Mouse (Mus musculus): ENCODE data around the gene Cbx2.

The Cbx2 gene

DNA sequence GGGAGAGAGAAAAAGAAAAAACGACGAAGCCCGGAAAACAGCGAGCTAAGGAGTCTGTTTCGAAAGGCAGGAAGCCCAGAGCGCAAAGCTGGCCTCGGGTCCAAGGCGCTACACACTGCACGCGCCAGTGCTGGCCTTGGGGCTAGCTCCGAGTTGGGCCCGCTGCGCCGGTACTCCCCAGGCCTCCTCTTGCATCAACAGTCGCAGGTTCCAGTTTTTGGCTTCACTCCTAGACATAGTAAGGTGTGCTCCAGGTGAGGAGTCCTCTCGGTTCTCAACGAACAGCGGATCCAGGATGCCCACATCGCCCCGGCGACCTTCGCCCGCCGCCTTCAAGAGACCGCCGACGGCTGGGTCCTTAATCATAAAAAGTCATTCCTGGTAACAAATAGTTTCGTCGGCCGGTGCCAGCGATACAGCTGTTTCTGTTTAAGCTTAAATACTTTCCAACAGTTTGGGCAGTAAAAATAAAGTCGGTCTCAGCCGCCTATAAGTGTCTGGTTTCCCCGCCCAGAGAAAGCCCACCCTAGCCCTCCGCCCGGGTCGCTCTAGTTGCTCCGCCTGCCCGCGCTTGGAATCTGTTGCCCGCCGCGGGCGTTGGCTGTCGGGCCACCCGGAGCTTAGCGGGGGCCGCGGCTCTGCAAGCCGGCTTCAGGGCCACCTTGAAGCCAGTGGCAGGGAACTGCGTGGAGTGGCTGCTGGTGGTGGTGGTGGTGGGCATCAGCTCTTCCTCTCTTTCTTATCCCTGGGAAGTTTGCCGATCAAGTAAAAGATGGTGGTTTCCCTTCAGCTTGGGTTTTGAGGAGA, 19.9 kb downstream of the Cbx2 start:
- peak; percentile 48 for DNase-seq (ENCODE audit: low read depth, low spot score)

DNA sequence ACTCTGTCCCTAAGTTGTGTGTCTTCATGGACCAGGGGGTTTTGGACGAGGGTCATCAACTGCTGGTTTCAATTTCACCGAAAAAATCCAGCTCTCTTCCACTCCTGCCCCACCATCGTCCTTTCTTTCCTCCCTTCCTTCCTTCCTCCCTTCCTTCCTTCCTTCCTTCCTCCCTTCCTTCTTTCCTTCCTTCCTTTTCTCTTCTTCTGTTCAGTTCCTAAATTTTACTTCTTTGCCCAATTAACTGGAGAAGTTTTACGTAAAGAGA, 20.4 kb downstream of the Cbx2 start:
- DNase-seq (ENCODE audit: low read depth, low spot score), result no peak

DNA sequence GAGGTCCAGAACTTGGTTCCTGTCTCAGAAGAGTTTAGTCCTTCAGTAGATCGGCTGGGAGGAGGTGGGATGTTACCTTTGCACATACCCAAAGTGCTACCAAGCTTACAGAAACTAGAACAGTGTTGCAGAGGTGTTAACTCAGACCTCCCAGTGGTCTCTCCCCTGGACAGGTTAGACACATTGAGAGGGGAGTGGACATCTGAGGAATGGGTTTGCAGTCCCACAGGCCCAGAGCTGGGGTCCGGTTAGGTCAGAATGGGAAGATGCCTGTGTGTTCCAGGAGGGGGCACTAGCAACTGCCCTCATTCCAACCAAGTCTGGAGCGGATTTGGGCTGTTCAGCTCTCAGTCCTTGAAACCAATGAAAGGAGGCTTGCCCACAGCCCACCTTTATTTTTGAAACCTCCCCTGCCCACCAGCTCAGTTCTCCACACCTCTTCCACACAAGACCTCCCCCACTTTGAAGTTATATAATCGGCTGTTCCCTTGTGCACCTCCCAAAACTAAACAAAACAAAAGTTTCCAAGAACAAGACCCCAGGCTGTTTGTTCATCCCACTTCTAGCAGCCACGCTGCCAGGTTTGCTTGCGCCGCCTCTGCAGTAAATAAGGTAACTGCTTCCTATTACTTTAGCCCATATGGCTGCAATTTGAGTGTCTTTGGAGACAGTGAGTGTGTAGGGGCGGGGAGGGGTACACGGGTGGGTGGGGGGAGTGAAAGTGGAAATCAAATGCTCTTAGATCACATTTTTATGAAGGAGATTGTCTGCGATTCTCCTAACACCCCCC, 21.2 kb downstream of the Cbx2 start:
- peak; percentile 65 for DNase-seq (ENCODE audit: low read depth, low spot score)

DNA sequence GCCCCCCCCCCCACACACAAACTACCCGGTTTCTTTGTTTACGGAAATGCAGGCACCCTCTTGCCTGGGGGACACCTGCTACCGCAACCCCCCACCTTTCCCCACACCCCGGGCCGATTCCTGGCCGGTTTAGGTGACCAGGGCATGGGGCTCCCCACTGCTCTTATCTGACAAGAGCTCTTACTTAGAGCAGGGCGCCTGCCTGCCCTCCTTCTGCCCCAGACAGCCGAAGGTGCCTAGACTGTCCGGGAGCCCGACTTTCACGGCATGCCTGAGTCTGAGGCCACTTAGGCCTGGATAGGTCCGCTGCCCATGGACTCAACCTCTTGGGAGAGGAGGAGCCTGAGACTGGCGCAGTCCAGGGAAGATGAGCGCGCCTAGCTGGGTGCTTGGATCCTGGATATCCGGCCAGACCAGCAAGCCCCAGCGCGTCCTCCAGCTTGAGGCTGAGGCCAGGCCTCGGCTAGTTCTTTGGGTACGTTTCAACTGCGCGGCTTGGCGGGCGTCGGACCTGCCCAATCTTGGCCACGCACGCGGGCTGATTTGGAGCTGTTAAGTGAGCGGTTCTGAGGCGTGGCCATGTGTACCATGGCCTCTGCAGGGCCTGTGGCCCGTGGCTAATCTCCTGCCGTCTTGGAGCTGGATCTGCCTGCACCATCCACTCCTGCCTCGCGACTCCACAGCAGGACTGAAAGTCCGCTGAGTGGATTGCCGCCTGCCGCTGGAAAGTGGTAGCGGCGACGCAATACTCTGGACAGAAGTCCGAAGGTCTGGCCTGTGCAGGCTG, 22.0 kb downstream of the Cbx2 start:
- DNase-seq (ENCODE audit: low read depth, low spot score), result peak; percentile 44

DNA sequence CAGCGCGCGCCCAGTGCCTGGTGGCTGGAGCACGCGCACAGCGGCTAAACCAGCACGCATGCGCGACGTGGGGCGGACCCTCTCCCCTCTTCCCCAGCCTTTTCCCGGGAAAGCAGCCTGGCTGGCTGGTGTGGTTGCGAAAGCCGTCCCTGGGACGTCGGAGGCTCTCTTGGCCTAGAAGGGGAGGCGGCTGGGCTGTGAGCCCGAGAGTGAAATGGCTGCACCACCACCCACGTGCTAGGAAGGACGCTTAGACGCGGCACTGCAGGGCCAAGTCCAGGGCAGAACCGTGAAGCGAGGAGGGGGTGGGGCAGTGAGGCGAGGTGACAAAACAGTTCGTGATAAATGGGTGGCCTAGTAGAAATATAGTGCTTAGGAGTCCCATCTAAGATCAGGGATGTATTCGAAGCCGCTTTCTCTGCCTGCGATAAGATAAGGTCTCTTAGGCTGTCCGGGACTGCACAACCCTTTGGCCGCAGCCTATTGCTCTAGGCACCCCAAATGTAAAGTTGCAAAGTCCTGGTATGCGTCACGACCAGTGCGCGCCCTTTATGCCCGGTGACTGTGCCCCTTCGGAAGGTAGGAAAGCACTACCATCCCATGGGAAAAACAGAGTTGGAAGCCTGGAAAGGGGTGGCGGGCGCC, 24.0 kb downstream of the Cbx2 start:
- peak; percentile 70 for DNase-seq (ENCODE audit: low read depth, low spot score)

DNA sequence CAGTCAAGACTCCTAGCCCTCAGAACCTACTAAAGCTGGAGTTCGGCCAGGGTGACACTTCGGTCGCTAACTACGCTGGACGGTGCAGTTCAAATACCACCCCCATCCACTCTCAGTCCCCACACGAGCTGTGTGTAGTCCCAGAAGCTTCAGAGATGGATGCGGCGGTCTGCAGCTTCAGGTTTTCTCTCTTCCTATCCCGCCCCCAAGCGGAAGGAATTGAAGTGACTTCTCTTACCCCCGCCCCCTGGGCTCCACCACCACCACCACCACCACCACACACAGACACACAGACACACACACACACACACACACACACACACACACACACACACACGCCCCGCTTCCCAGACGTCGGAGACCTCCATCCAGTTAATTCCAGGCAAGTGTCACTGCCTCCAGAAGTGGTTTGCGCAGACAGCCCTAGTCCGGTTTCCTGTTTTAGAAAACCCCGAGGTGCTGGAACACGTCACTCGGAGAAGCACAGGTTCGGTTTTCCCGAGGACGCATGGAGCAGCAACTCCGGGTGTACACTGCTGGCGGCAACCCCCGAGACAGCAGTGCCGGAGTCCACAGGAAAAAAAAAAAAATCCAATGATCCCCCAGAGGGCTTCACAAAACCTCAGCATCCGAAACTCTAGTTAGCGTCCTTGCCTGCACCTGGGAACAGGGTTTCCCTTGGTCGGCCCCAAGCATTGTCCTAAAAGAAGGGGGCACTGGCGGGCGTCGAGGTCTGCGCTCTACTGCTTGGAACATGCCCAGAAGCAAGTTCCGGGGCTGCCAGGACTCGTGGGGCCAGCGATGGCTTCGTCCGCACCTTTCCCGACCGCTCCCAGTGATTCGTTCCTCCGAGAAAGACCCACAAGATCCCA, 24.7 kb downstream of the Cbx2 start:
- peak; percentile 75 for DNase-seq (ENCODE audit: low read depth, low spot score)

DNA sequence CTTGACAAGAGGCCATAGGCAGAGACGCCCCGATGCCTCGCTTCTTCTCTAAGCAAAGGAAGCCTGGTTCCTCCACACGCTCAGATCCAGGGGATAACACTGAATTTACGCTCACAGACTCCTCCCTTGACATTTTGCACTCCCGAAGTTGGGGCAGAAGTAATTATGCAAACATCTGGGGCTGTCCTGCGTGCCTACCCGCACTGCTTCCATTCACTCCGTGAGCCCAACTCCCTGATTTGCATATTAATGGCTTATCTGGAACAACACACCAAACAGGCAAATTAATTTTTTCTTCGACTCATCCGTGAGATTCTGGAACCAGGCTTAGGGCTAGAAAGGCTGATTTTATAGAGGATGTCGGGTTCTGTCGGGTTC, 25.4 kb downstream of the Cbx2 start:
- peak; percentile 50 for DNase-seq (ENCODE audit: low read depth, low spot score)

DNA sequence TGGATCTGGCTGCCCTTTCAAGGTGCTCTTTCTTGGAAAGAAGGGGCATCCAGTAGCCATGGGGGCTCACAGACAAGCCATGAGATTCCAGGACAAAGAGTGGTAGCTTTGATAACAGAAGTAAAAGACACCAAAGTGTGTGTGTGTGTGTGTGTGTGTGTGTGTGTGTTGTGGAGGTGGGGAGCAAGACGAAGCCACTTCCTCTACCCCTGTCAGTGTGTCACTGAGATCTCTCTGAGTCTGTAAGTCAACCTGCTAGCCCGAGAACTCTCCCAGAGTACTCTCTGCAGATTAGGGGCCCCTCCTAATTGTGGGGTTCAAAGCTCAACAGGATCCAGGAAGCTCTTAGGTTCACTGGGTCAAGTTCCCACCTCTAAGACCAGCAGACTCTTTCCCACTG, 27.6 kb downstream of the Cbx2 start:
- no peak for DNase-seq (ENCODE audit: low read depth, low spot score)

DNA sequence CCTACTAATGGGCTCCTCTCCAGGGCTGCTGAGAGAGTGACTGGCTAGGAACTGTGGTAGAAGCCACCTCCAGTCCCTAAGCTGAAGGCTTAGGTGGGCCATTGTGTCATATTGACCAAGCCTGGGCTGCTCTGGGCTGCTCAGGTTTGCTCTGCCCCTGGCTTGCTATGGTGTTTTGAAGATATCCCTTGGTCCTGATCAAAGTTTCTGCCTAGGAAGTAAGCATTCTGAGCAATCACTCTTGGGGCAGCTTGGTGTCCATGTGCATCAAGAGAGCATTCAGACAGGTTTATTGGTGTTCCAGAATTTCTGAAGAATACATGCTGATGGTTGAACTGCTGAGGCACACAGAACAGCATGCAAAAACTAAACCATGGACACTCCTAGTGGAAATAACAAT, 28.7 kb downstream of the Cbx2 start:
- DNase-seq (ENCODE audit: low read depth, low spot score), result no peak

DNA sequence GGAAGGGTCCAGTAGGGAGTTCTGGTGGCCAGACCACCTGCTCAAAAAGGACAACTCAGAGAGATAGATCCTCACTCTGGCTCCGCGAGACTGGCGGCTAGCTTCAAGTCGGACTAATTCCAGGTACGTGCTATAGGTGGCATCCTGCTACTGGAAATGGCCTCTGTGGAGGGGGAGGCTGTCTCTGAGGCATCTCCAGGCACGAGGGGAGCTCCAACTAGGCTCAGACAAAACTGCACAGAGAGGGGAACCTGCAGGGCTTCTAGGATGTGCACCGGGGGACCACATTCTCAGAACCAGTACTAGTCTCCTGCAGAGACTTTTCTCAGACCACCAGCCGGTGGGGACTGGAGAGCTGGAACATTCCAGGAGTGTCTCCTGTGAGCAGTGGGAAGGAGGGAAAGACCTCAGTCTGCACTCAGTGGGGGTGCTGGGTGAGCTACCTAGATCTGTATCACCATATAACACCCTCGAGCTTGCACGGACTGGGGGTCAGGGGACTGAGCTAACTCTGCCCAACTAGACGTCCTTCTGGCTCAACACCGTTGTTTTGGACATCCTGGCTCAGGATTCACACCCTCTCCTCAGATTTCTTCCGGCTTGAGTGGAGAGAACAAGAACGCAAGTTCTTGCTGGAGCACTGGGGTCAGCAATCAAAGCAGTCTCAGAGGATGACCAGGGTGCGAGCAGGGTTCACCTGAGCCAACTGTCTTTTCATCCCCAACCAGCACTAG, 29.3 kb downstream of the Cbx2 start:
- DNase-seq (ENCODE audit: low read depth, low spot score), result no peak

DNA sequence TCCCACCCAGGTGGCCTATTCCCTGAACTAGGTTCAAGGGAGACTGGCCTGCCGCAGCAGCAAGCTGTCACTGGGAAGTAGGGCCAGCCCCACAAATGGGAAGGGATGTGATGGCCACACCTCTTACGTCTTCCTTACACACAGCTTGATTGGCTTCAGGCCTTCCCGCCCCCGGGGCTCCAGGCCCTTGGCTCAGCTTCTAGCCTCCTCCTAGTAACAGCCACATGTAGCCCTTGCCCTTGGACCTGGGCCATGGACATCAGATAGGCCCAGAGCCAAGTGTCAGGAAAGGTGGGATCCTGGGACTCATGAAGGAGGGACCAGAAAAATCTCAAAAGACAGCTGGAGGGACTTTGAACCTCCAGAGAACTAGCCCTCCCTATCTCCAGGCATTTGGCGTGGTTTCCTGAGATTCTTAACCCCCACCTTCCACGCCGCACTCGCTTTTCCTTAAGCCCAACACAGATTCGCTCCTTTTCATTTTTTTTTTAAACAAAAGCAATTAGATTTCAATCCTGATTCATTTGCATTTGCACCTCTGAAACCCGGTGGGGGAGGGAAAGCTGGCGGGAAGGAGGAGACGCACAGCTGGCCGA, 30.0 kb downstream of the Cbx2 start:
- peak; percentile 77 for DNase-seq (ENCODE audit: low read depth, low spot score)

DNA sequence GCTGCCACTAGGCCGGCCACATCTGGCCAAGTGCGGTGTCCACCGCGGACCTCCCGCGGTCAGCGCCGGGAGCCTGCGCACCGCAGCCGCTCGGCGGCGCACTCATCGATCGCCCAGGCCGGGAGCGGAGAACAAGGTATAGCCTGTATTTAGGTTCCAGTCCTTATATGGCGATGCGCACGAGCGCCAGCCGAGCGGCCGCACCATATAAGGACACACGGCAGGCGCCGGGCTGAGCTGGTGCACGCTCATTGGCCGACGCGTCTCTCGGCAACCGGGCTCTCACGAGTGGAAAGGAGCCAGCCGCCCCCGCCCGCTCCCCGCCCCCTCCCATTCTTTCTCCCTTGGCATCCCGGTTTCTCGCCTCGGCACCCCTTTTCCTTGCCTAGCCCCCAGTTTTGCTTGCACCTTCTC, 30.5 kb downstream of the Cbx2 start:
- DNase-seq (ENCODE audit: low read depth, low spot score), result peak; percentile 96

DNA sequence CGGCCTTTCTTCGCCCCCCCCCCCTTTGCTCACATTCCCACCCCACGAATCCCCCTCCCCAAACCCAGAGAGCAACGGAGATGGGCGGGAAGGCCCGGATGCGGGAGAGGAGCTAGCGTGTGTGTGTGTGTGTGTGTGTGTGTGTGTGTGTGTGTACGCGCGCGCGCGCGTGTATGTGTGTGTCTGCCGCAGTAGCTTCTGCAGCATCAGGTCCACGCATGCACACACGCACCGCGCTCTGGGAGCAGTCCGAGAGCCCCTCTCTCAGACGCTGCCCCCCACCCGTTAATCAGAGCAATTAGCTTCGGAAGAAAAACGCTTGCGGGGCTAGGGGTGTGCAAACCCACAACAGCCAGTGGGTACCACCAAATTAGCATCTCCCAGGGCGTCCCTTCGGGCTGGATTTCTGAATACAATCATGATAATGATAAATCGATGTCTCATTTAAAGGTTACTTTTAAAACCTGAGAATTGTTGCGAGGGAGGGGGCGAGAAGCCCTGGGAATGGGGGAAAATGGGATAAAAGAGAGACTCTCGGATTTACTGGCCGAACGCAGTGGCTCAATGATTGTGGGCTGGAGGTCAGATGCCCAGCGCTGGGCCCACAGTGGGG, 31.1 kb downstream of the Cbx2 start:
- peak; percentile 36 for DNase-seq (ENCODE audit: low read depth, low spot score)

DNA sequence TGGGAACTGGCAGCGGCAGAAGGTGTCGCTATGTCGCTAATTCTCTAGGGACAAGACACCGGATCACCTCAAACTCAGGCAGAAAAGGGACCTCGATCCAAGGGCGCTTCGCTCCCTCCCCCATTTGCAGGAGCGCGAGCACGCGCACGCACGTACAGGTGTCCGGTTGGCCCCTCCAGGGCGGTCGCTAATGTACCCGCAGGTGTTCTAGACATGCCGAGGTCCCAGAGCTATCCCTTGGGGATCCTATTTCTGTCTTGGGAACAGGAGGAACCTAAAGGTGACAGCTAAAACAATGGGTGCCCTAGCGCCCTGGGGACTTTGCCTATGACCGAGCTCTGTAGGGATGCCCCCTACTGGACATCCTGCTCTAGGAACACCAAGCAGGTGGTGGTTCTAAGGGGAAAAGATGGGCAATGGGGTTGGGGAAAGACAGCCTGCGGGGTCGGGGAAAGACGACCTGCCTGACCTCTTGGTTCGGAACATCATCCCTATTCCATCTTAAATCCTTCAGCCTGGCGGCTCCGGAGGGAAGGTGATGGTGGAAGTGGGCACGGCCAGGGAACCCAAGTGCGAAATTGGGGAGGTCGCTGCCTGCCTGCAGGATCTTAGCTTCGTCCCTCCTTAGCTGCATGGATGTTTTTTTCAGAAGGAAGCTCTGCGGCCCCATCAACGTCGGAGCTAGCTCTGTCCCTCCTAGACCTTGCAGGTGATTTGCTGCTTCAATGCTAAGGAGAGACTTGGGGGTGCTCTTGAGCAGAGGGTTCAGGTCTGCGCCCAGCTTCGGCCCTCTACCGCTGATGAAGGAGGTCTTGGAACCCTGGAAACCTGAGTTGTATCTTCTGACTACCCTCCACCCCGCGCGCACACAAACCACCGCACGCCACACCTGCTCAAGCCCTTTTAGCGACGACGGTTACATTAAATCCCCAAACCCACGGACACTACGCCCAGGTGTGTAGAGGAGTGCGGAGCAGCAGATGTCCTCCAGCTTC, 31.9 kb downstream of the Cbx2 start:
- DNase-seq (ENCODE audit: low read depth, low spot score), result peak; percentile 63

DNA sequence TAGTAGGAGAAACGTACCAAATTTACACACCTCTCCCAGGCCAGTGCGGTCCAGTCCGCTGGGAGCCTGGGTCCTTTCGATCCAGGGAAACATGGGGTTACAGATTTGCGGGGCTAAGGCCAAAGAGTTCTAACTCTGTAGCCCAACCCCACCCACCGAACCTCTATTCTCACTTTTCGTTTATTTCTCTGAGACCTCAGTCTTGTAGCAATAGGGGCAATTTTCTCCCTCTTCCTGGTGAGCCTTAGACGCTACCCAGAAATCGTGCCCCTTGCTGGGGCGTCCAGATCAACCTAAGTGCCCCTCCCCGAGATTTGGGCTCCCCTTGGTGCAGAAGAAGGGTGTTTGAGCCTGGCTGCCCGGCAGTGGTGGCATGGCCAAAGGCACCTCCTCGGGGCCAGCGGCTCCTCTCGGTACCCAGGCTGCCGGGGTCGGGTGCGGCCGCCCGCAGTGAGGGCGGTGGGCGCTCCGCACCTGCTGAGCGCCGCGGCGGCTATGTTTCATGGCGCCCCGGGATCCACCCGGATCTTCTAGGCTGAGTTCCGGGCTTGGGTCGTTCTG, 32.9 kb downstream of the Cbx2 start:
- no peak for DNase-seq (ENCODE audit: low read depth, low spot score)

DNA sequence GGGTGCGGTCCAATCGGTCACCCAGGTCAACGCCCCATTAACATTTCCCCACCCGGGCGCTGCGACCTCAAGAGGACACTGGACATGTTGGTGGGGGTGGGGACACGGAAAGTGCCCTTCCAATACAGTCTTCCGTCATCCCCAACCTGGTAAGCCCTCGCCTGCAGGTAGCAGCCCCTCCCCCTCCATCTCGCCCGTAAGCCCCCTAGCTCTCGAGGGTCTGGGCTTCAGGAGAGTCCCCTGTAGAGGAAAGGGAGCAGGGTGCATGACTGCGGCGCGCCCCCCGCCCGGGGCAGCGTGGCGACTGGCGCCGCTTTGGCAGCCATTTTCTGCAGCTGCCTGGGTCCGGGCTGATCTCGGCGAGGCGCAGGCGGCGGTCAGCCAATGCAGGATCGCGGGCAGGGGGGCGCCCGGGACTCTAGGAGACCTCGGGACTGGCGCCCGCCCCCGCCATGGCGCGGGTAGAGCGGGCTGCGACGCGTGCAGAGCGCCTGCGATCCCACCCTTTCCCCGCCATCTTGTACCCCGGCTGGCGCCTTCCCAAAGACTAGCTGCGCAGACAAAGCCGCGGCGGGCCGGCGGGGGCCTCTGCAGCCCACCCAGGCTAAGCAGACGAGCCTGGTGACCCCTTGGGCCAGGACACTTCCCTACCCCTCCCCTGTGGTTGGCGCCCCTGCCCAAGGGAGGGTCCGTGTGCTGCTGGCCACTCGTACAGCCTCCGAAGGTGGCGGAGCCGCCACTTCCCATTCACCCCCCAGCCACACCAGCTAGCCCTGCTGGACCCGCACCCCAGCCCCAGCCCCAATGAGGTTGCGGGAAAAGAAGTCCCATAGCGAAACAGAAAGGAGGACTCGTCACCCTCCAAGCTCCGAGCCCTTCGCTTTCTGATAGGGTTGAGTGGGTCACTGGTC, 33.8 kb downstream of the Cbx2 start:
- DNase-seq (ENCODE audit: low read depth, low spot score), result peak; percentile 62

DNA sequence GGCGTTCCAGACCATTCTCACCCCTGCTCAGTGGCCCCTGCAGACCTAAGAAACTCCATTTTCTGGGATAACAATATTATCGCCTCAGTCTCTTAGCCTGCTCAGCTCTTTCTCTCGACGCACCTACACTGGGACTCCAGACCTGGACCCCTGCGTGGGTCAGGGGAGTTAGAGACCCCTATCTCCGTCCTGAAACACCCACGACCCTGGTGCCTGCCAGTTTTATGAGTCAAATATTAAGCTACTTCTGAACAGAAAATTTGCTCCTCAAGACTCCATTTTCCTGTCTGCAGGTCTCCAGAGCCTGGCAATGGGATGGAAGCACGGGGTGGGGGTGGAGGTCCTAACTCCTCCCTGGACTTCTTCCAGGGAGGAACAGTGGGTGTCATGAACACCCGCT, 34.5 kb downstream of the Cbx2 start:
- DNase-seq (ENCODE audit: low read depth, low spot score), result no peak
